Mouse (Mus musculus) embryonic fibroblast, embryonic 13.5 days (primary cell): ENCODE data around the gene Atp23.

Experiments used
- CTCF ChIP-seq: IDR thresholded peaks from 2 replicates; pipeline ENCODE4 v1.5.1; 2011; ENCODE audit warnings: mild to moderate bottlenecking, control low read depth, low read length, moderate library complexity, borderline replicate concordance; ENCODE audit not compliant: insufficient read depth
- POLR2A ChIP-seq: IDR thresholded peaks from 2 replicates; pipeline ENCODE4 v1.6.1; 2011; ENCODE audit warnings: low read depth, mild to moderate bottlenecking, control low read depth, low read length, moderate library complexity

DNA sequence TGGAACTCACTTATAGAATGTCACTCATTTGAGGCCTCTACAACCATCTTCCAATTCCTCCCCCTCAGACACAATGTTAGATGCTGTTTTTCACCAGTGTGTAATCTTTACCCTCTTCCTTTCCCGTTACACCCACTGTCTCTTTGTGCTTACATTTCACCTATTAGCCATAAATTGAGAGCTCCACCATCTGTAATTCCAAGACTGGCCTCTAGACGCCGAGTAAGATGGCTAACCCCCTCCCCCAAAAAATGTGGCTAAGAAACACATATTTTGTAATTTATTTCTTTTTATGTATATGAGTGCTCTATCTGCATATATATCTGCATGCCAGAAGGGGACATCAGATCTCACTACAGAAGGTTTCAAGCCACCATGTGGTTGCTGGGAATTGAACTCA, 27.4 kb downstream of the Atp23 start:
- no peak for TF ChIP-seq CTCF
- no peak for TF ChIP-seq POLR2A
